Mouse (Mus musculus): ENCODE measurements around the gene Grn. TPM values are rescaled to one million over a fixed set of nuclear protein-coding genes. Genes with fewer than 3 reads are reported as not detected.

The Grn gene
- polyA plus RNA-seq, 1 experiment from 2014 or later = 215 TPM

DNA sequence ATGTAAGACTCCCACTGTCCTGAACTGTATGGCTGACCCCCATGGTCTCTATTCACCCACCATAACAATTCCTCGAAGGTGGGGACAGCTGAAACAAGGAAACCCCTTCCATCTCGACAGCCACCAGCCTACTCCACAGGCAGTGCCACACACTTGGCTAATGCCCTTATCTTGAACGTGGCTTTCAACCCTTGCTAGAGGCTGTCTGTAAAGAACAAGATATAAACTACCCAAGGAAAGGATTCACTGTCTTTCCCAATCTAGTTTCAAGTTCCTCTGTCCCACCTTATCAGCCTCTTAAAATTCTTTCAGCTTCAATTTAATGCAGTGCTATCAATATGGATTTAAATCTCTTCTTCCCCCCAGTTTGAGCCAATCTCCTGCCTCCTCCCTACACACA, 564 bp upstream of the Grn start:
- H3K27me3 ChIP-seq (replicated peaks; ENCODE audit: insufficient read depth, low read length) = no peaks in the 10 kb centered on the region
- H3K4me2 ChIP-seq (replicated peaks; ENCODE audit: low read depth, low read length) = peak overlapping the region; percentile 63
- H3K27ac ChIP-seq (ENCODE audit: low read length) = peak overlapping the region; percentile 22; the same call in 1 of the 2 replicates
- H3K36me3 ChIP-seq (ENCODE audit: insufficient read depth, low read length) = no peaks in the 10 kb centered on the region
- WGBS = 26% methylated on average over 3 of the region's 3 CpGs
- peak overlapping the region; percentile 72 for H3K4me3 ChIP-seq (ENCODE audit: low read depth, low read length)
- no peak for TF ChIP-seq EP300 (IDR thresholded peaks at IDR 0.05)
- TF ChIP-seq CTCF (IDR thresholded peaks at IDR 0.05) = no peak
- peaks cover 9% of the 10 kb centered on the region; the same call in 1 of the 2 replicates for H3K4me1 ChIP-seq (ENCODE audit: insufficient read depth, low read depth, low read length)
- ATAC-seq (no peak), DNase-seq (ENCODE audit: low spot score) (no peak)
- no peak overlapping the region; the same call in 1 of the 2 replicates for H3K9ac ChIP-seq (replicated peaks; ENCODE audit: low read depth)
- H3K9me3 ChIP-seq (ENCODE audit: low read length) = no peaks in the 10 kb centered on the region

DNA sequence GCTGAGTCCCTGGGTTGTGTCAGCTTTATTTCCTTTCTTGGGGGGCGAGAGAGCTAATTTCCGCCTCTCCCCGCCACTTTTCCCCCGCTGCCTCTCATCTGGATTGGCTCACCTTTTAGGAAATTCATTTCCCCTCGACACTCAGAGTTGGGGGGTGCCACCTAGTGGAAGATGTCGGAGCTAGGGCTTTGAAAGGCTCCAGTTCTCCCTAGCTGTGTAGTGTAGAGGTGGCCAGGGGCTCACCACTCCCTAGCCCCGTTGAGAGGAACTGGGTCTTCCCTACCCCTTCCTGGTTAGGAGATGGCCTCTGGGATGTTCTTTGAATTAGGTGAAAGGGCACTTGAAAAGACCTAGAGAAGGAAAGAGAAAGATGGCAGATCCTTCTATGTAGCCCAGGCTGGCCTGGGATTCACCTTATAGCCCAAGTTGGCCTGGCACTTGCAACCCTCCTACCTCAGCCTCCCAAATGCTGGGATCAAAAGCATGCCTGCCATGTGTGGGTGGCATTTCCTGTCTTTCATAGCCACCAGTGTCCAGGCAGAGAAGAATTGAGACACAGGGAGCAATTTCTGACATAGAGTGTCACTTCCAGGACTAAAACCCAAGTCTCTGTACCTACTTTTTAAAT, 1.0 kb downstream of the Grn start:
- Histone ChIP-seq H3K36me3 (ENCODE audit: insufficient read depth, low read length) (peaks cover 15% of the 10 kb centered on the region; the same call in 1 of the 2 replicates), H3K4me1 (ENCODE audit: insufficient read depth, low read depth, low read length) (peaks cover 9% of the 10 kb centered on the region; the same call in 1 of the 2 replicates), H3K9me3 (ENCODE audit: low read length) (no peaks in the 10 kb centered on the region), H3K9ac (replicated peaks; ENCODE audit: low read depth) (peak overlapping the region; percentile 27), H3K4me2 (replicated peaks; ENCODE audit: low read depth, low read length) (peak overlapping the region; percentile 63), H3K4me3 (ENCODE audit: low read depth, low read length) (peak overlapping the region; percentile 72), H3K27ac (ENCODE audit: low read length) (peak overlapping the region; percentile 80), H3K27me3 (replicated peaks; ENCODE audit: insufficient read depth, low read length) (no peaks in the 10 kb centered on the region)
- under 1% methylated on average over 7 of the region's 7 CpGs for WGBS
- TF ChIP-seq EP300 (IDR thresholded peaks at IDR 0.05) = 0 out of 2 replicates have a peak, but pooled peaks have one; percentile 30
- peak; percentile 85 for TF ChIP-seq CTCF (IDR thresholded peaks at IDR 0.05)
- DNase-seq (ENCODE audit: low spot score) (peak; percentile 87), ATAC-seq (peak; percentile 34)

DNA sequence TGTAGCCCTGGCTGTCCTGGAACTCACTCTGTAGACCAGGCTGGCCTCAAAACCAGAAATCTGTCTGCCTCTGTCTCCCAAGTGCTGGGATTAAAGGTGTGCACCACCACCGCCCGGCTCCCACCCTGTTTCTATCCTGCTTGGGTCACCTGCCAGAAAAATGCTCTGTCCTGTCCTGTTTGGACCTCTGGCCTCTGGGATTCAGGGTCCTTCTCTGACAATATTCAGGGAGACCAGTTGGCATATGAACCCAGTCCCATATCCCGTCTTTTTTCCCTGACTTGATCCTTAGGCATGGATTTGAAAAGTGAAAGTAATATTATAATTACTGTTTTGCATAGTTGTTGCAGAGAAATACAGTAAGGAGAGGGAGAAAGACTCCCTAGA, 1.6 kb downstream of the Grn start:
- Histone ChIP-seq H3K4me3 (ENCODE audit: low read depth, low read length) (no peak overlapping the region), H3K27me3 (replicated peaks; ENCODE audit: insufficient read depth, low read length) (no peaks in the 10 kb centered on the region), H3K36me3 (ENCODE audit: insufficient read depth, low read length) (peaks cover 15% of the 10 kb centered on the region; the same call in 1 of the 2 replicates), H3K9ac (replicated peaks; ENCODE audit: low read depth) (no peak overlapping the region), H3K4me2 (replicated peaks; ENCODE audit: low read depth, low read length) (no peak overlapping the region), H3K4me1 (ENCODE audit: insufficient read depth, low read depth, low read length) (peaks cover 9% of the 10 kb centered on the region; the same call in 1 of the 2 replicates), H3K27ac (ENCODE audit: low read length) (no peak overlapping the region), H3K9me3 (ENCODE audit: low read length) (no peaks in the 10 kb centered on the region)
- TF ChIP-seq CTCF (IDR thresholded peaks at IDR 0.05) (no peak), EP300 (IDR thresholded peaks at IDR 0.05) (no peak)
- WGBS = 81% methylated on average over 3 of the region's 3 CpGs
- DNase-seq (ENCODE audit: low spot score) = no peak
- ATAC-seq = no peak

DNA sequence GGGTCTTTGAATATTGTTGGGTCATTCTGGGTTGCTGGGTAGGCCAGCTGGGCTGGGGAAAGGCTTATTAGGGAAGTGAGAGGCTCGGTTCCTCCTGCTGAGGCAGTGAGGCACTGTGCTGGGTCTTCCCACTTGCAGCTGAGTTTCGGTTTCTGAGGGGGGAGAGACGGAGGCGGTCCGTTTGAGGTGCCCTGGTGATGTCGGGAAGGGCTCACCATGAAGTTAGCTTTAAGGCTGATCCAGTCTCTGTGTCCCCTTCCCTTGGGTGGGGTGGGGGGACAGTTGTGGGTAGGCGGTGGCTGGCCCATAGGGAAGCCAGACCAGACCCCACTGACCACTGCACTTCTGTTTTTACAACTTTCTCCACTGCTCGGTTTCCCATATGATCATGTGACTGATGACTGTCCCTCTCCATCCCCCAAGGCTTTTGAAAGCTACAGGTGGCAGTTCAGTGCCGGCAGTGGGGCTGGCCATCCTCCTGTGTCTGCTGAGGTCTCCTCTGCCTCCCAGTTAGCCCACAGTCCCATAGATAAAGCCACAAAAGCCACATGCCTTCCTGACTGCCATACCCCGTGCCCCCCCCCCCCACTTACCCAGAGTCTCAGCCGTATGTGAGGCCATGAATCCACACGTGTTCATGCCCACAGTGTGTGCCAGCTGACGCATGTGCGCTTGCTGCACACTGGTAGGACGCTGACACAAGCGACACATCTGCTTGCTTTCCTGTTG, 2.2 kb downstream of the Grn start:
- H3K9me3 ChIP-seq (ENCODE audit: low read length) = no peaks in the 10 kb centered on the region
- H3K36me3 ChIP-seq (ENCODE audit: insufficient read depth, low read length) = peaks cover 15% of the 10 kb centered on the region; the same call in 1 of the 2 replicates
- no peak for TF ChIP-seq CTCF (IDR thresholded peaks at IDR 0.05)
- no peak overlapping the region for H3K27ac ChIP-seq (ENCODE audit: low read length)
- ATAC-seq (no peak), DNase-seq (ENCODE audit: low spot score) (no peak)
- no peak overlapping the region for H3K9ac ChIP-seq (replicated peaks; ENCODE audit: low read depth)
- no peak overlapping the region for H3K4me2 ChIP-seq (replicated peaks; ENCODE audit: low read depth, low read length)
- H3K27me3 ChIP-seq (replicated peaks; ENCODE audit: insufficient read depth, low read length) = no peaks in the 10 kb centered on the region
- 58% methylated on average over 15 of the region's 16 CpGs for WGBS
- H3K4me3 ChIP-seq (ENCODE audit: low read depth, low read length) = no peak overlapping the region
- peaks cover 10% of the 10 kb centered on the region; the same call in 1 of the 2 replicates for H3K4me1 ChIP-seq (ENCODE audit: insufficient read depth, low read depth, low read length)

DNA sequence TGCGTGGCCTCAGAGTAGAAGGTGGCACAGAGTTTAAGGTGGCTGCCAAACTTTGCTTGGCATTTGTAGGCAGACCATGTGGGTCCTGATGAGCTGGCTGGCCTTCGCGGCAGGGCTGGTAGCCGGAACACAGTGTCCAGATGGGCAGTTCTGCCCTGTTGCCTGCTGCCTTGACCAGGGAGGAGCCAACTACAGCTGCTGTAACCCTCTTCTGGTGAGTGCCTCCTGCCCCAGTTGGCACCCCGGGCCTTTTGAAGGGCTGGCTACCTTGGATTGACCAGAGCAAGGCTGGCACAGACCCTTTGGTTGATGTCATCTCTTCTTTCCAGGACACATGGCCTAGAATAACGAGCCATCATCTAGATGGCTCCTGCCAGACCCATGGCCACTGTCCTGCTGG, 2.8 kb downstream of the Grn start:
- Histone ChIP-seq H3K4me2 (replicated peaks; ENCODE audit: low read depth, low read length) (no peak overlapping the region), H3K27me3 (replicated peaks; ENCODE audit: insufficient read depth, low read length) (no peaks in the 10 kb centered on the region), H3K9me3 (ENCODE audit: low read length) (no peaks in the 10 kb centered on the region), H3K4me1 (ENCODE audit: insufficient read depth, low read depth, low read length) (peaks cover 12% of the 10 kb centered on the region; the same call in 1 of the 2 replicates), H3K27ac (ENCODE audit: low read length) (no peak overlapping the region), H3K4me3 (ENCODE audit: low read depth, low read length) (no peak overlapping the region), H3K9ac (replicated peaks; ENCODE audit: low read depth) (no peak overlapping the region), H3K36me3 (ENCODE audit: insufficient read depth, low read length) (peaks cover 15% of the 10 kb centered on the region; the same call in 1 of the 2 replicates)
- ATAC-seq (no peak), DNase-seq (ENCODE audit: low spot score) (no peak)
- whole genome bisulfite sequencing = 84% methylated on average over 6 of the region's 6 CpGs
- TF ChIP-seq CTCF (IDR thresholded peaks at IDR 0.05) (no peak), EP300 (IDR thresholded peaks at IDR 0.05) (no peak)

DNA sequence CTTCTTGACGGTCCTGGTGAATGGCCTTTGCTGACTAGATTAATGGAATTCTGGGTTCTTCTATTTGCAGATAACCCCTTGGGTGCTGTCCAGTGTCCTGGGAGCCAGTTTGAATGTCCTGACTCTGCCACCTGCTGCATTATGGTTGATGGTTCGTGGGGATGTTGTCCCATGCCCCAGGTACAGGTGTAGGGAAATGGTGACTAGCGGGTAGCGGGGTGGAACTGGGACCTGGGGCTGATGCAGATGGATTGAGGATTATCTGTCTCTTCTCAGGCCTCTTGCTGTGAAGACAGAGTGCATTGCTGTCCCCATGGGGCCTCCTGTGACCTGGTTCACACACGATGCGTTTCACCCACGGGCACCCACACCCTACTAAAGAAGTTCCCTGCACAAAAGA, 3.8 kb downstream of the Grn start:
- Histone ChIP-seq H3K4me2 (replicated peaks; ENCODE audit: low read depth, low read length) (no peak overlapping the region), H3K9me3 (ENCODE audit: low read length) (no peaks in the 10 kb centered on the region), H3K36me3 (ENCODE audit: insufficient read depth, low read length) (peaks cover 15% of the 10 kb centered on the region; the same call in 1 of the 2 replicates), H3K27ac (ENCODE audit: low read length) (no peak overlapping the region), H3K9ac (replicated peaks; ENCODE audit: low read depth) (no peak overlapping the region), H3K4me1 (ENCODE audit: insufficient read depth, low read depth, low read length) (peaks cover 12% of the 10 kb centered on the region; the same call in 1 of the 2 replicates), H3K4me3 (ENCODE audit: low read depth, low read length) (no peak overlapping the region), H3K27me3 (replicated peaks; ENCODE audit: insufficient read depth, low read length) (no peaks in the 10 kb centered on the region)
- DNase-seq (ENCODE audit: low spot score) (no peak), ATAC-seq (no peak)
- TF ChIP-seq EP300 (IDR thresholded peaks at IDR 0.05) = no peak
- TF ChIP-seq CTCF (IDR thresholded peaks at IDR 0.05) = no peak
- WGBS = 88% methylated on average over 7 of the region's 7 CpGs
